Mouse (Mus musculus): ENCODE results near the gene Dcaf11. TPM values are rescaled to one million over a fixed set of nuclear protein-coding genes. Genes with fewer than 3 reads are reported as not detected.

The Dcaf11 gene
- polyA plus RNA-seq, 1 experiment from 2014 or later, result 104 TPM

DNA sequence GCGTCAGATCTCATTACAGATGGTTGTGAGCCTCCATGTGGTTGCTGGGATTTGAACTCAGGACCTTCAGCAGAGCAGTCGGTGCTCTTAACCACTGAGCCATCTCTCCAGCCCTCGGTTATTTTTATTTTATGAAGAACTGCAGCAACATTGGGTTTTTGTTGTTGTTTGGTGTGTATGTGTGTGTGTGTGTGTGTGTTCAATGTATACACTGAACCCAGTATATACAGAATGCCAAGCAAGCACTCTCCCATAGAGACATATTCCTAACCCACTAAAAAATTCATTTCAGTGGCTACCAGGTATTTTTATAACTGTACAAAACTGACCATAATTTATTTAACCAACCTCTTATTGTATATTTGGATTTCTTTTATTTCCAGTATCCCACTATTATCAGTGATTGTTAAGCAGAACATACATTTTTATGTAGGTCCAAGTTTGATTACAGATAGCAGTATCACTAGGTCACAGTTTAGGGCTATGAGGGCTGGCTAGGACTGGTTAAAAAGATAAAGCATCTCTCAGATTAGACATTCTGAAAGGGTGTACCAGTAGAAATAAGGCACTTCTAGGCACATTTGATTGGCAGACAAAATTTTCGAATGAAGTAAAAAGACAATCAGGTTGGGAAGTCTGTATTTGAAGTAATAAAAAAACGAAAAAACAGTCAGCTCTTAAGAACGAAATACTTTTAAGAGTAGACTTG is 912 bp upstream of the Dcaf11 start:
- peak overlapping the region; percentile 89 for H3K4me2 ChIP-seq (replicated peaks)
- peaks cover 10% of the 10 kb centered on the region; the same call in 1 of the 2 replicates for H3K36me3 ChIP-seq
- H3K9ac ChIP-seq, result peak overlapping the region; percentile 65; the same call in 1 of the 2 replicates
- 63% methylated on average over 6 of the region's 6 CpGs for WGBS
- no peaks in the 10 kb centered on the region for H3K27me3 ChIP-seq
- peak overlapping the region; percentile 64 for H3K4me3 ChIP-seq
- H3K9me3 ChIP-seq (replicated peaks), result no peaks in the 10 kb centered on the region
- no peak overlapping the region; the same call in 1 of the 2 replicates for H3K27ac ChIP-seq
- peaks cover 20% of the 10 kb centered on the region for H3K4me1 ChIP-seq
- ATAC-seq (ENCODE audit: low FRiP score), result no peak

DNA sequence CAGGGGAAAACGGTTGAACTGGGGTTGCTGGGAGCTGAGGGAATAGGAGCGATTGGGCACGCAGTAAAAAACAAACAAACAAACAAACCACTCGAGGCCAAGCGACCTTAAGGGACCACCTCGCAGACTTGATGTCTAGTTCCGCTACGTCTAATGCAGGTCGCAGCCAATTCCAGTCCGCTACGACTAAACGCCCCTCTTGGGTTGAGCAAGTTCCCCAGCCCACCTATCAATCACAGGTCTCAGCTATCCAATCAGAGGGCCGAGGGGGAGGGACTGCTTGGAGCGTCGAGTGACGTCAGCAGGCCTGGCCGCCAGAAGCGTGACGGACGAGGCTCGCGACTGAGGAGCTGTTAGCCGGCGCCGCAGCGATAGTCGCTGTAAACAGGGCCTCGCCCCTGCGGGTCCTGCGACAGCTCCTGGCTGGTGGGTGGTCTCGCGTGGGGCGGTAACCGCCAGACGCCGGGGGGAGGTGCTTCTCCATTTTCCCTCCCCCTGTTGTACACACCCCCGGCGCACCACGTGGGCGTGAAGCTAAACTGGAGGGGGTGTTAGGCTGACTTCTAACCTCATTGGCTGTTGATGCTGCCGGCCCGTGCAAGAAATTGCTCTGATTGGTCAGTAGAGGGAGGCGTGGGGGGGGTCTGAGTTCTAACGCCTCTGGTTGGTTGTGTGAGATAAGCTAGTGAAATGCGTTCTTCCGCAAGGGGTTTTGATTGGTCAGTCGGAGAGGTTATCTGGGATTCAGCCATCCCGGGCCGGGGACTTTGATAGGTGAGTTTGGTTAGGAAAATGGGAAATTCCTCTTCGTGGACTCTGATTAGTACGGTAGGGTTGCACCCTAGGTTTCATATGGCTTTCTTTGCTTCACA is 632 bp downstream of the Dcaf11 start, which contains the start of gene A730061H03Rik:
Gene A730061H03Rik (minus strand): TSS at position 205 of the 872 bp plus-strand sequence.
- peak; percentile 98 for ATAC-seq (ENCODE audit: low FRiP score)
- peak within 1 kb of the TSS; percentile 64 for H3K4me3 ChIP-seq
- H3K27ac ChIP-seq, result peak within 1 kb of the TSS; percentile 96
- peaks cover 26% of the 10 kb centered on the region for H3K36me3 ChIP-seq
- no peaks in the 10 kb centered on the region for H3K9me3 ChIP-seq (replicated peaks)
- peak within 1 kb of the TSS; percentile 89 for H3K4me2 ChIP-seq (replicated peaks)
- H3K4me1 ChIP-seq, result peaks cover 20% of the 10 kb centered on the region
- H3K27me3 ChIP-seq, result no peaks in the 10 kb centered on the region
- H3K9ac ChIP-seq, result peak within 1 kb of the TSS; percentile 71
- under 1% methylated on average over 51 of the region's 51 CpGs for WGBS

DNA sequence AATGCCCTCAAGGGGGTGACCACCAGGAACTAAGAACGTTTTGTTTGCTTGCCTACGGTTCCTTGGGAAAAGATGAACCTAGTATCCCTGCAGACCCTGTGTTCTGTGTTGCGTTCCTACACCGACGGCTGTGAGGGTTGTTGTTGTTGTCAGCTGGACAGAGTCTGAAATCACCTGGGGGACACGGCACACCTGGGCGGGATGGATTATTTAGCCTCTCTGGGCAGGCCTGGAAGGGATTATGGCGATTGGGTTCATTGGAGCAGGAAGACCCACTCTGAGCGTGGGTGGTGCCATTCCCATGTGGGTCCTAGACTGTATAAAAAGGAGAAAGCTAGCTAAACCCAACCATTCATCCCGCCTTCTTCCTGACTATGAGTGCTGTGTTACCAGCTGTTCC is 2.1 kb downstream of the Dcaf11 start:
- ATAC-seq (ENCODE audit: low FRiP score), result no peak
- Histone ChIP-seq H3K9ac (peak overlapping the region; percentile 71; the same call in 1 of the 2 replicates), H3K4me3 (no peak overlapping the region; the same call in 1 of the 2 replicates), H3K27me3 (no peaks in the 10 kb centered on the region), H3K9me3 (replicated peaks) (no peaks in the 10 kb centered on the region), H3K27ac (no peak overlapping the region), H3K36me3 (peaks cover 40% of the 10 kb centered on the region), H3K4me2 (replicated peaks) (peak overlapping the region; percentile 89; the same call in 1 of the 2 replicates), H3K4me1 (peaks cover 20% of the 10 kb centered on the region)
- 87% methylated on average over 10 of the region's 10 CpGs for WGBS

DNA sequence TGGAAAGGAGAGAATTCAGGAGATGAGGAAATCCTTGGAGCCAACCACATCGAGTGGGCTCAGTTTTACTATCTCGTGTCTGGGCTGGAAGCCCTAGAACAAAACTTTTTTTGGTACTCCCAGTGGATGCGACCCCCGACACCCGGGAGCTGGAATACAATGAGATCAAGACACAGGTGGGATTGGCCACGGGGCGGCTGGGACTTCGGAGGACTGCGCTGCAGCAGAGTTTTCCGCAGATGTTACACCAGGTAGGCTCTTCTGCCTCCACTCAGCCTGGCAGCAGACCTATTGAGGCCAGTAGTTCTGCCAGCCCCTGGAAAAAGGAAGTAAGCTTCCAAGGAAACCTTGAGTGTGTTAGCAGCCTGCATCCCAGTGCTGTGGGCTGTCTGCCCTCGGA is 3.4 kb downstream of the Dcaf11 start:
- Histone ChIP-seq H3K4me2 (replicated peaks) (no peak overlapping the region), H3K9ac (no peak overlapping the region), H3K27ac (no peak overlapping the region), H3K4me3 (no peak overlapping the region), H3K9me3 (replicated peaks) (no peaks in the 10 kb centered on the region), H3K36me3 (peaks cover 53% of the 10 kb centered on the region), H3K27me3 (no peaks in the 10 kb centered on the region), H3K4me1 (peaks cover 20% of the 10 kb centered on the region)
- no peak for ATAC-seq (ENCODE audit: low FRiP score)
- WGBS, result 93% methylated on average over 11 of the region's 11 CpGs

DNA sequence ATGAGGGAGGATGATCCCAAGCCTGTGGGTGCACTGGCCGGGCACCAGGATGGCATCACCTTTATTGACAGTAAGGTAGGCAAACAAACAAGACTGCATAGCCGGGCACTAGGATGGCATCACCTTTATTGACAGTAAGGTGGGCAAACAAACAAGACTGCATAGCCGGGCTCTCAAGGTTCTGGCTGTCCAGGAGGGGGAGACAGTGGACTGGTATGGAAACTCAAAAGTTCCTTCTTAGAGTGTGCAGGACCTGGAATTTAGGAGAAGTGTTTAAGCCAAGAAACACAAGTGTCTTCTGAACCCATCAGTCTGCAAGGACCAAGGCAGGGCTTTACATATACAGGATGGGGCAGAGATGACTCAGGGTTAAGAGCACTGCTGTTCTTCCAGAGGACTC is 5.9 kb downstream of the Dcaf11 start:
- Histone ChIP-seq H3K4me3 (no peak overlapping the region), H3K27ac (no peak overlapping the region), H3K27me3 (no peaks in the 10 kb centered on the region), H3K9me3 (replicated peaks) (no peaks in the 10 kb centered on the region), H3K36me3 (peaks cover 75% of the 10 kb centered on the region), H3K4me2 (replicated peaks) (no peak overlapping the region), H3K4me1 (peaks cover 17% of the 10 kb centered on the region), H3K9ac (no peak overlapping the region)
- WGBS, result 88% methylated on average over 3 of the region's 3 CpGs
- no peak for ATAC-seq (ENCODE audit: low FRiP score)

DNA sequence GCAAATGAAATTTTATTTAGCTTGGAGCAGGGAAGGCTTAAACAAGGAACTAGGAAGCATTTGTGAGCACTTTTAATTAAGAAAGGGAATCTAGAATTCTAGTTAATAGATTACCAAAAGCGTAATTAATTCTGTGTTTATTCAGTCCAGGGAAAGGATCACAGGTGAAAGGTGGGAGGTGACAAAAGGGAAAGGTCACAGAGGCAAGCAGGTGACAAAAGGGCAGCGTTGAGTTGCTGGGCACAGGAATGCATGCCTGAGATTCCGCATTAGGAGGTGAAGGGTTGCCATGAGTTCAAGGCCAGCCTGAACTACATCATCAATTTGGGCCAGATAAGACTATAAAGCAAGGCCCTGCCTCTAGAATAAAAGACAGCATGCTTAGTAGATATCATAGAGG is 7.7 kb downstream of the Dcaf11 start:
- ATAC-seq (ENCODE audit: low FRiP score), result no peak
- H3K4me2 ChIP-seq (replicated peaks), result no peak overlapping the region
- H3K9ac ChIP-seq, result no peak overlapping the region
- peaks cover 77% of the 10 kb centered on the region for H3K36me3 ChIP-seq
- H3K4me3 ChIP-seq, result no peak overlapping the region
- H3K27me3 ChIP-seq, result no peaks in the 10 kb centered on the region
- no peak overlapping the region for H3K27ac ChIP-seq
- WGBS, result 91% methylated on average over 3 of the region's 3 CpGs
- peaks cover under 1% of the 10 kb centered on the region; the same call in 1 of the 2 replicates for H3K4me1 ChIP-seq
- no peaks in the 10 kb centered on the region for H3K9me3 ChIP-seq (replicated peaks)

DNA sequence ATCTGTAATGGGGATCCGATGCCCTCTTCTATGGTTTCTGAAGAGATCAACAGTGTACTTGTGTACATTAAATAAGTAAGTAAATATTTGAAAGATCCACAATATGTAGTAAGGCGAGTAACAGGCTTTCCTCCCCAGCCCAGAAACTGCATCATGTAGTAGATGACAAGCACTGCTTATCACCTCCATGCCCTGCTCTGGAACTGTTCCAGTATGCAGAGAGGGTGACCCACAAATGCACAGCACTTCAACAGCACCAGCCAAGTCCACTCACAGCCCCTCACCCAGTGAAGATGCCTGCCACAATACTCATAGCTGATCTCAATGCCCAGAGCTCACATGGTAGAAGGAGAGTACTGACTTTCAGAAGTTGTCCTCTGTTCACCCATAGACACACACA is 10.8 kb downstream of the Dcaf11 start:
- no peaks in the 10 kb centered on the region for H3K27me3 ChIP-seq
- H3K9ac ChIP-seq, result no peak overlapping the region
- H3K36me3 ChIP-seq, result peaks cover 50% of the 10 kb centered on the region
- H3K4me3 ChIP-seq, result no peak overlapping the region
- WGBS, result 86% methylated on average over 2 of the region's 2 CpGs
- no peaks in the 10 kb centered on the region for H3K4me1 ChIP-seq
- ATAC-seq (ENCODE audit: low FRiP score), result no peak
- H3K4me2 ChIP-seq (replicated peaks), result no peak overlapping the region
- no peaks in the 10 kb centered on the region for H3K9me3 ChIP-seq (replicated peaks)
- no peak overlapping the region for H3K27ac ChIP-seq

DNA sequence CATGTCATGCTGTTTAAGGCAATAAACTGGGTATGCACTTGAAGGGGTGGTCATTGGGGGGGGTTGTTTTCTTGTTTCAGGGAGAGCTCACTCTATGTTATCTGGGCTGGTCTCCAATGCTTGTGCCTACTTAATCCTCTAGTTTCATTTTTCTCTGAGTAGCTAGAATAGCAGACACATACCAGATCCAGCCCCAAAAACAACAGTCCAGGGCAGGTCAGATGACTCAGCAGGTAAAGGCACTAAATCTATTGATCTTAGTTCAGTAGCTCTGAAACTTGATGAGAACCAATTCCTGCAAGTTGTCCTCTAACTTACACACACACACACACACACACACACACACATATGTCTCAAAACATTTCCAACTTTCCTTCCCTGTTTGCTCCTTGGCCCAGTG is 12.0 kb downstream of the Dcaf11 start:
- Histone ChIP-seq H3K36me3 (peaks cover 38% of the 10 kb centered on the region), H3K9me3 (replicated peaks) (no peaks in the 10 kb centered on the region), H3K27me3 (no peaks in the 10 kb centered on the region), H3K4me2 (replicated peaks) (no peak overlapping the region), H3K4me1 (no peaks in the 10 kb centered on the region), H3K4me3 (no peak overlapping the region), H3K27ac (no peak overlapping the region), H3K9ac (no peak overlapping the region)
- ATAC-seq (ENCODE audit: low FRiP score), result no peak

DNA sequence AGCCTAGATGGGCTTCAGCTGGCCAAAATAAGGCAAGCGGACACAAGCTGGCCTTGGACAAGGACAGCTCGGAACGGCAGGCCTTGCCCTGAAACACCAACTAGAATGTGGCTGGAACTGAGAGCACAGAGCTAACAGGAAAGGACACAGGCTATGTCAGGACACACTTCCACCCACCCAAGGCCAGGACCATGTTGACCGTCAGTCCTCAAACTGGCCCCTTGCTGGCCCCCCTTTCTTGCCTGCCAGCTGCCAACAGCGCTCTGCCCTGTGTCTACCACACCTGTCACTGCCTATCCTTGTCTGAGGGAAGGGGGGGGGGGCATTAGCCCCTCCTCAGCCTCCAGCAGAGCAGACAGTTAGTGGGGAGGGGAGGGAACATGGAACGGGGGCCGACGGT is 15.5 kb downstream of the Dcaf11 start, which contains the start of gene Fitm1:
Gene Fitm1 (plus strand): TSS at position 316 of the 400 bp plus-strand sequence.
- H3K9ac ChIP-seq, result no peak within 1 kb of the TSS
- H3K4me1 ChIP-seq, result peaks cover 10% of the 10 kb centered on the region
- 80% methylated on average over 8 of the region's 8 CpGs for WGBS
- no peak within 1 kb of the TSS for H3K27ac ChIP-seq
- ATAC-seq (ENCODE audit: low FRiP score), result no peak
- peaks cover 10% of the 10 kb centered on the region for H3K36me3 ChIP-seq
- no peaks in the 10 kb centered on the region for H3K9me3 ChIP-seq (replicated peaks)
- H3K4me3 ChIP-seq, result no peak within 1 kb of the TSS
- no peak within 1 kb of the TSS for H3K4me2 ChIP-seq (replicated peaks)
- H3K27me3 ChIP-seq, result no peaks in the 10 kb centered on the region

DNA sequence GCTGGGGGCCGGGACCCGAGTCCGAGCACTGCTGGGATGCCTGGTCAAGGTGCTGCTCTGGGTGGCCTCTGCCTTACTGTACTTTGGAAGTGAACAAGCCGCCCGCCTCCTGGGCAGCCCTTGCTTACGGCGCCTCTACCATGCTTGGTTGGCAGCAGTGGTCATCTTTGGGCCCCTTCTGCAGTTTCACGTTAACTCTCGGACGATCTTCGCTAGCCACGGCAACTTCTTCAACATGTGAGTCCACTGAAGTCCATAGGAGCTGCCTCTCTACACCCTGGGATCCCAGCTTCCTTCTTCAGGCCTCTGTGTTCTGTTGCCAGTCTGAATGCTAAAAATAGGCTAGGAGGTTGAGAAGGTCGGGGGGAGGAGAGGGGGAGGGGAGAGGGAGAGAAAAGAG is 15.9 kb downstream of the Dcaf11 start:
- H3K4me3 ChIP-seq, result no peak overlapping the region
- no peaks in the 10 kb centered on the region for H3K27me3 ChIP-seq
- no peak for ATAC-seq (ENCODE audit: low FRiP score)
- no peak overlapping the region for H3K27ac ChIP-seq
- WGBS, result 73% methylated on average over 13 of the region's 13 CpGs
- H3K4me1 ChIP-seq, result peaks cover 10% of the 10 kb centered on the region
- H3K4me2 ChIP-seq (replicated peaks), result no peak overlapping the region
- no peaks in the 10 kb centered on the region for H3K9me3 ChIP-seq (replicated peaks)
- H3K36me3 ChIP-seq, result peaks cover 12% of the 10 kb centered on the region
- no peak overlapping the region for H3K9ac ChIP-seq

DNA sequence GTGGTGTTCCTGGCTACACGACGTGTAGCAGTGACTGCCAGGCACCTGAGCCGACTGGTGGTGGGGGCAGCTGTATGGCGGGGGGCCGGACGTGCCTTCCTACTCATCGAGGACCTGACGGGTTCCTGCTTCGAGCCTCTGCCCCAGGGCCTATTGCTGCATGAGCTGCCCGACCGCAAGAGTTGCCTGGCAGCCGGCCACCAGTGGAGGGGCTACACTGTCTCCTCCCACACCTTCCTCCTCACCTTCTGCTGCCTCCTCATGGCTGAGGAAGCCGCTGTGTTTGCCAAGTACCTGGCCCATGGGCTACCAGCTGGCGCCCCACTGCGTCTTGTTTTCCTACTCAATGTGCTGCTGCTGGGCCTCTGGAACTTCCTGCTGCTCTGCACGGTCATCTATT is 16.6 kb downstream of the Dcaf11 start:
- Histone ChIP-seq H3K4me2 (replicated peaks) (no peak overlapping the region), H3K27ac (no peak overlapping the region), H3K4me1 (peaks cover 10% of the 10 kb centered on the region), H3K36me3 (peaks cover 16% of the 10 kb centered on the region), H3K4me3 (no peak overlapping the region), H3K9ac (no peak overlapping the region), H3K9me3 (replicated peaks) (no peaks in the 10 kb centered on the region), H3K27me3 (no peaks in the 10 kb centered on the region)
- WGBS, result 76% methylated on average over 16 of the region's 16 CpGs
- ATAC-seq (ENCODE audit: low FRiP score), result no peak

DNA sequence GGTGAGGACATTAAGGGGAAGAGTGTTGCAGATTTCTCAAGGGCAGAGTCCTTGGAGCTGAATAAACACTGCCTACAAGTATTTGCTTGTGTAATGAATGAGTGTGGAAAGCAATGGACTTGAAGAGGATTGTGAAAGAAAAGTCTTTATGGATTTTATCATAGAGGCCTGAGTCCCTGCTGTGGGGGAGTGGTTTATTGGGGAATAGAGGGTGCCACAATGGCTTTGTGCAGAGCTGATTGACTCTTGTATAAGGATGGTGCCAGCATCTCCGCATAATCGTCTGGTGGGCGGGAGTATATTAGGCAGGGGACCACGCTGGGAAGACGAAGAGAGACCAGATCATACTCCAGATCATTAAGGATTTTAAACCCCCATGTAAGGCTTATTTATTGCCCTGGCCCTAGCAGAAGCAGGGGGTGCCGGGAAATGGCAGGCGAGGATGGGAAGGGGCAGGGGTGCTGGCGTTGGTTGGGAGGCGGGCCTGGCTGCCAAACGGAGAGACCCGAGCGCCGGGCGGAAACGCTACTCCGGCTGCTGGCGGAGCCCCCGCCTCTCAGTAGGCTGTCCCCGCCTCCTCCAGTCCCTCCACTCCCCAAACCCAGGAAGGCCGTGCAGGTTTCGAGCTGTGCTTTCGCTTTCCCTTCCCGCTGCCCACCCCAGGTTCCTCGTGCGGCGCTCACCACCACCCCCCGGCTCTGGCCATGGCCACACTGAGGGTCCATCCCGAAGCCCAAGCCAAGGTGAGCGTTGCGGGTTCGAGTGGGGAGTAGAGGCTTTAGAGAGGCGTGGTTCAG is 18.3 kb downstream of the Dcaf11 start, which contains the start of gene Psme1:
Gene Psme1 (plus strand): TSS at position 253 of the 797 bp plus-strand sequence.
- peak; percentile 87 for ATAC-seq (ENCODE audit: low FRiP score)
- Histone ChIP-seq H3K27ac (peak within 1 kb of the TSS; percentile 79), H3K4me3 (peak within 1 kb of the TSS; percentile 71), H3K4me1 (peaks cover 10% of the 10 kb centered on the region), H3K9ac (peak within 1 kb of the TSS; percentile 88), H3K36me3 (peaks cover 20% of the 10 kb centered on the region), H3K27me3 (no peaks in the 10 kb centered on the region), H3K9me3 (replicated peaks) (no peaks in the 10 kb centered on the region), H3K4me2 (replicated peaks) (peak within 1 kb of the TSS; percentile 88)
- WGBS, result 0% methylated on average over 32 of the region's 32 CpGs
